Mouse (Mus musculus): ENCODE measurements around the gene H2-Eb1. TPM values are rescaled to one million over a fixed set of nuclear protein-coding genes. Genes with fewer than 3 reads are reported as not detected.

The H2-Eb1 gene
- polyA plus RNA-seq, 1 experiment from 2014 or later, result 1.5 TPM

Other genes with a start within 250 kb of the H2-Eb1 start
- gene H2-Oa, start 213.5 kb upstream of the H2-Eb1 start, polyA plus RNA-seq (2016; fragmentation: Nextera tagmentation; extraction: Ambion mirVana), result 0.29 and 0.39 TPM in 2 replicates
- 13.1 and 14.2 TPM in 2 replicates for gene H2-DMa, start 186.3 kb upstream of the H2-Eb1 start, polyA plus RNA-seq (2016; fragmentation: Nextera tagmentation; extraction: Ambion mirVana)
- 137 and 151 TPM in 2 replicates for gene Brd2, start 183.2 kb upstream of the H2-Eb1 start, polyA plus RNA-seq (2016; fragmentation: Nextera tagmentation; extraction: Ambion mirVana)
- 0.21 TPM in 1 of 2 replicates, not detected in the other for gene H2-DMb2, start 162.6 kb upstream of the H2-Eb1 start, polyA plus RNA-seq (2016; fragmentation: Nextera tagmentation; extraction: Ambion mirVana)
- gene H2-DMb1, start 152.8 kb upstream of the H2-Eb1 start, polyA plus RNA-seq (2016; fragmentation: Nextera tagmentation; extraction: Ambion mirVana), result 1.4 and 2.1 TPM in 2 replicates
- 1.8 and 2.2 TPM in 2 replicates for gene Tap1, start 118.3 kb upstream of the H2-Eb1 start, polyA plus RNA-seq (2016; fragmentation: Nextera tagmentation; extraction: Ambion mirVana)
- gene Psmb9, start 118.1 kb upstream of the H2-Eb1 start, polyA plus RNA-seq (2016; fragmentation: Nextera tagmentation; extraction: Ambion mirVana), result 1.0 TPM in 2 replicates
- gene Psmb8, start 108.1 kb upstream of the H2-Eb1 start, polyA plus RNA-seq (2016; fragmentation: Nextera tagmentation; extraction: Ambion mirVana), result 1.8 and 2.9 TPM in 2 replicates
- gene Tap2, start 102.3 kb upstream of the H2-Eb1 start, polyA plus RNA-seq (2016; fragmentation: Nextera tagmentation; extraction: Ambion mirVana), result 1.3 and 1.4 TPM in 2 replicates
- gene H2-Ob, start 67.0 kb upstream of the H2-Eb1 start, polyA plus RNA-seq (2016; fragmentation: Nextera tagmentation; extraction: Ambion mirVana), result not detected in 2 replicates
- 1.5 and 1.7 TPM in 2 replicates for gene H2-Ab1, start 48.2 kb upstream of the H2-Eb1 start, polyA plus RNA-seq (2016; fragmentation: Nextera tagmentation; extraction: Ambion mirVana)
- 0.19 TPM in 1 of 2 replicates, not detected in the other for gene H2-Aa, start 18.0 kb upstream of the H2-Eb1 start, polyA plus RNA-seq (2016; fragmentation: Nextera tagmentation; extraction: Ambion mirVana)
- gene H2-Eb2, start 19.8 kb downstream of the H2-Eb1 start, polyA plus RNA-seq (2016; fragmentation: Nextera tagmentation; extraction: Ambion mirVana), result 0.06 TPM in 1 of 2 replicates, not detected in the other
- not detected in 2 replicates for gene Btnl2, start 49.0 kb downstream of the H2-Eb1 start, polyA plus RNA-seq (2016; fragmentation: Nextera tagmentation; extraction: Ambion mirVana)
- gene Btnl1, start 71.3 kb downstream of the H2-Eb1 start, polyA plus RNA-seq (2016; fragmentation: Nextera tagmentation; extraction: Ambion mirVana), result not detected in 2 replicates
- gene BC051142, start 93.0 kb downstream of the H2-Eb1 start, polyA plus RNA-seq (2016; fragmentation: Nextera tagmentation; extraction: Ambion mirVana), result 1.9 and 2.5 TPM in 2 replicates
- gene Btnl4, start 171.5 kb downstream of the H2-Eb1 start, polyA plus RNA-seq (2016; fragmentation: Nextera tagmentation; extraction: Ambion mirVana), result not detected in 2 replicates
- not detected in 2 replicates for gene Btnl6, start 211.5 kb downstream of the H2-Eb1 start, polyA plus RNA-seq (2016; fragmentation: Nextera tagmentation; extraction: Ambion mirVana)

Data from hindbrain, embryonic 12.5 days (tissue).